Mouse (Mus musculus): ENCODE data around the gene Ccdc63. TPM values are rescaled to one million over a fixed set of nuclear protein-coding genes. Genes with fewer than 3 reads are reported as not detected.

Ccdc63 gene
- polyA plus RNA-seq, 1 experiment from 2014 or later: not detected

DNA sequence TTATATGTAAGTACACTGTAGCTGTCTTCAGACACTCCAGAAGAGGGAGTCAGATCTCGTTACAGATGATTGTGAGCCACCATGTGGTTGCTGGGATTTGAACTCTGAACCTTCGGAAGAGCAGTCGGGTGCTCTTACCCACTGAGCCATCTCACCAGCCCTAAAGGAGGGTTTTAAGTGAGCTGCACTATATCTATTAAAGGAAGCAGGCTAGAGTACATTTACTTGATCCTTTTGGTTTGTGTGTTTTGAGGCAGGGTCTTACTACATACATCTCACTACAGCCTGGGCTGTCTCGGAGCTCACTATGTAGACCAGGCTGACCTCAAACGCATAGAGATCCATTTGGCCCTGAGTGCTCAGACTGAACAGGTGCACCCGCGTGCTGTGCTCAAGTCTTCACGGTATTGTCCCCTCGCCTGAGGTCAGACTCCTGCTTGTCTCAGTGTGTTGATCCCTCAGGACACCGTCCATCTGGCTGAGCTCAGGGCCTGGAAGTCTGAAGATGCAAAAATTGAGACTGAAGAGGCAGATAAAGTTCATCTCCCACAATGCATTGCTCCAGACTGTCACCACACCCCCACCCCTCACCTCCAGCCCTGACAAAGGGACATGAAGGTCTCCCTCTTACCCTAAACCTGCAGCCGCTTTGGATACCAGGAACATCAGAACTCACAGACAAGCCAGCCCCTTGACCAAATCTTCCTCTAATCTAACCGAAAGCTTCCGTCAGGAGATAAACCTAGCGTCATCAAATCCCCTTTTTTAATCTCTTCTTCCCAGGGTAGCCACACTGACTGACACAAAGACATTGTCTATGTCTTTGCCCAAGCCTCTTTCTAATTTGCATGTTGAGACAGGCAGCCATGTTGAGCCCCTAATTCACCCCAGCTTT, 6.0 kb downstream of the Ccdc63 start:
- no peaks in the 10 kb centered on the region for H3K36me3 ChIP-seq (ENCODE audit: control insufficient read depth, insufficient read depth, low read length)
- DNase-seq (ENCODE audit: low spot score): no peak
- ATAC-seq (replicated peaks; ENCODE audit: low FRiP score): no peak
- H3K4me1 ChIP-seq (replicated peaks; ENCODE audit: control insufficient read depth, insufficient read depth, low read length): peaks cover 3% of the 10 kb centered on the region; the same call in 1 of the 2 replicates
- H3K9ac ChIP-seq (ENCODE audit: low read length): no peak overlapping the region
- H3K9me3 ChIP-seq (ENCODE audit: control insufficient read depth, low read length): no peaks in the 10 kb centered on the region
- H3K4me2 ChIP-seq (ENCODE audit: low read depth, low read length, severe bottlenecking): no peak overlapping the region
- H3K27ac ChIP-seq (ENCODE audit: low read depth, low read length): no peak overlapping the region
- no peaks in the 10 kb centered on the region for H3K27me3 ChIP-seq (ENCODE audit: control insufficient read depth, insufficient read depth, low read length)
- no peak overlapping the region for H3K4me3 ChIP-seq (ENCODE audit: low read depth, low read length)
- 87% methylated on average over 14 of the region's 14 CpGs for WGBS

DNA sequence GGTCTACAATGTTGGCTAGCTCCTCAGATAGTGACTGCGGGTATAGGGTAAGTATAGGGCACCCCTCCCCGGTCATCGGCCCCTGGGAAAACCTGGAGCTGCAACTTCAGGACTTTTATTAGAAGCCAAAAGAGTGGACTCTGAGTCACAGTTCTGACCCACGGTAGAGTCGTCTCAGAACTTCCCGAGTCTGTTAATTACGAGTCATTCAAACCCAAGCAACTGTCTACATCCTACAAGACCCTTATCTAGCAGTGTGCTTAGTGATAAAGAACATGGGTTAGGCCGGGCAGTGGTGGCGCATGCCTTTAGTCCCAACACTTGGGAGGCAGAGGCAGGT, 7.6 kb downstream of the Ccdc63 start:
- DNase-seq (ENCODE audit: low spot score) (no peak), ATAC-seq (replicated peaks; ENCODE audit: low FRiP score) (no peak)
- H3K4me1 ChIP-seq (replicated peaks; ENCODE audit: control insufficient read depth, insufficient read depth, low read length): peaks cover 3% of the 10 kb centered on the region; the same call in 1 of the 2 replicates
- H3K4me3 ChIP-seq (ENCODE audit: low read depth, low read length): no peak overlapping the region
- no peaks in the 10 kb centered on the region for H3K27me3 ChIP-seq (ENCODE audit: control insufficient read depth, insufficient read depth, low read length)
- H3K27ac ChIP-seq (ENCODE audit: low read depth, low read length): no peak overlapping the region
- no peak overlapping the region for H3K4me2 ChIP-seq (ENCODE audit: low read depth, low read length, severe bottlenecking)
- H3K9ac ChIP-seq (ENCODE audit: low read length): no peak overlapping the region
- no peaks in the 10 kb centered on the region for H3K36me3 ChIP-seq (ENCODE audit: control insufficient read depth, insufficient read depth, low read length)
- H3K9me3 ChIP-seq (ENCODE audit: control insufficient read depth, low read length): no peaks in the 10 kb centered on the region
- 92% methylated on average over 9 of the region's 9 CpGs for WGBS

GRCm38 (mm10) chr5:122132167-122133049, 8.2 kb downstream of the Ccdc63 start:
- DNase-seq (ENCODE audit: low spot score): no peak

GRCm38 (mm10) chr5:122131076-122132051, 9.3 kb downstream of the Ccdc63 start:
- Histone ChIP-seq H3K27me3 (ENCODE audit: control insufficient read depth, insufficient read depth, low read length) (no peaks in the 10 kb centered on the region), H3K27ac (ENCODE audit: low read depth, low read length) (no peak overlapping the region), H3K4me3 (ENCODE audit: low read depth, low read length) (peak overlapping the region; percentile 20), H3K4me2 (ENCODE audit: low read depth, low read length, severe bottlenecking) (peak overlapping the region; percentile 75), H3K4me1 (replicated peaks; ENCODE audit: control insufficient read depth, insufficient read depth, low read length) (peaks cover 3% of the 10 kb centered on the region; the same call in 1 of the 2 replicates), H3K36me3 (ENCODE audit: control insufficient read depth, insufficient read depth, low read length) (no peaks in the 10 kb centered on the region), H3K9ac (ENCODE audit: low read length) (0 out of 2 replicates have a peak overlapping the region, but pooled peaks have one; percentile 32), H3K9me3 (ENCODE audit: control insufficient read depth, low read length) (no peaks in the 10 kb centered on the region)
- ATAC-seq (replicated peaks; ENCODE audit: low FRiP score): peak; percentile 61; the same call in 1 of the 2 replicates
- WGBS: 9% methylated on average over 34 of the region's 34 CpGs
- DNase-seq (ENCODE audit: low spot score): peak; percentile 93

More at GRCm38 (mm10) chr5:122132167-122133049, 8.2 kb downstream of the Ccdc63 start:
- no peak for ATAC-seq (replicated peaks; ENCODE audit: low FRiP score)
- Histone ChIP-seq H3K9ac (ENCODE audit: low read length) (0 out of 2 replicates have a peak overlapping the region, but pooled peaks have one; percentile 32), H3K9me3 (ENCODE audit: control insufficient read depth, low read length) (no peaks in the 10 kb centered on the region), H3K4me2 (ENCODE audit: low read depth, low read length, severe bottlenecking) (peak overlapping the region; percentile 75), H3K27me3 (ENCODE audit: control insufficient read depth, insufficient read depth, low read length) (no peaks in the 10 kb centered on the region), H3K27ac (ENCODE audit: low read depth, low read length) (no peak overlapping the region), H3K4me1 (replicated peaks; ENCODE audit: control insufficient read depth, insufficient read depth, low read length) (peaks cover 3% of the 10 kb centered on the region; the same call in 1 of the 2 replicates), H3K36me3 (ENCODE audit: control insufficient read depth, insufficient read depth, low read length) (no peaks in the 10 kb centered on the region), H3K4me3 (ENCODE audit: low read depth, low read length) (peak overlapping the region; percentile 20)
- WGBS: 25% methylated on average over 26 of the region's 26 CpGs

GRCm38 (mm10) chr5:122130341-122130998, 10.2 kb downstream of the Ccdc63 start:
- no peak overlapping the region for H3K4me3 ChIP-seq (ENCODE audit: low read depth, low read length)
- H3K4me2 ChIP-seq (ENCODE audit: low read depth, low read length, severe bottlenecking): no peak overlapping the region
- no peaks in the 10 kb centered on the region for H3K27me3 ChIP-seq (ENCODE audit: control insufficient read depth, insufficient read depth, low read length)
- peaks cover 3% of the 10 kb centered on the region; the same call in 1 of the 2 replicates for H3K4me1 ChIP-seq (replicated peaks; ENCODE audit: control insufficient read depth, insufficient read depth, low read length)
- ATAC-seq (replicated peaks; ENCODE audit: low FRiP score): no peak
- 89% methylated on average over 11 of the region's 11 CpGs for WGBS
- H3K27ac ChIP-seq (ENCODE audit: low read depth, low read length): no peak overlapping the region
- no peak for DNase-seq (ENCODE audit: low spot score)
- no peaks in the 10 kb centered on the region for H3K9me3 ChIP-seq (ENCODE audit: control insufficient read depth, low read length)
- no peak overlapping the region for H3K9ac ChIP-seq (ENCODE audit: low read length)
- no peaks in the 10 kb centered on the region for H3K36me3 ChIP-seq (ENCODE audit: control insufficient read depth, insufficient read depth, low read length)

- no peak overlapping the region for H3K4me3 ChIP-seq (ENCODE audit: low read depth, low read length)
- H3K27me3 ChIP-seq (ENCODE audit: control insufficient read depth, insufficient read depth, low read length): no peaks in the 10 kb centered on the region
- no peak overlapping the region for H3K9ac ChIP-seq (ENCODE audit: low read length)
- ATAC-seq (replicated peaks; ENCODE audit: low FRiP score): no peak
- no peaks in the 10 kb centered on the region for H3K36me3 ChIP-seq (ENCODE audit: control insufficient read depth, insufficient read depth, low read length)
- no peaks in the 10 kb centered on the region for H3K9me3 ChIP-seq (ENCODE audit: control insufficient read depth, low read length)
- no peak overlapping the region for H3K27ac ChIP-seq (ENCODE audit: low read depth, low read length)
- DNase-seq (ENCODE audit: low spot score): peak; percentile 72
- 32% methylated on average over 16 of the region's 16 CpGs for WGBS
- H3K4me2 ChIP-seq (ENCODE audit: low read depth, low read length, severe bottlenecking): no peak overlapping the region
- peaks cover 3% of the 10 kb centered on the region; the same call in 1 of the 2 replicates for H3K4me1 ChIP-seq (replicated peaks; ENCODE audit: control insufficient read depth, insufficient read depth, low read length)
These were observed 11.5 kb downstream of the Ccdc63 start for GRCm38 (mm10) chr5:122129068-122129655.

DNA sequence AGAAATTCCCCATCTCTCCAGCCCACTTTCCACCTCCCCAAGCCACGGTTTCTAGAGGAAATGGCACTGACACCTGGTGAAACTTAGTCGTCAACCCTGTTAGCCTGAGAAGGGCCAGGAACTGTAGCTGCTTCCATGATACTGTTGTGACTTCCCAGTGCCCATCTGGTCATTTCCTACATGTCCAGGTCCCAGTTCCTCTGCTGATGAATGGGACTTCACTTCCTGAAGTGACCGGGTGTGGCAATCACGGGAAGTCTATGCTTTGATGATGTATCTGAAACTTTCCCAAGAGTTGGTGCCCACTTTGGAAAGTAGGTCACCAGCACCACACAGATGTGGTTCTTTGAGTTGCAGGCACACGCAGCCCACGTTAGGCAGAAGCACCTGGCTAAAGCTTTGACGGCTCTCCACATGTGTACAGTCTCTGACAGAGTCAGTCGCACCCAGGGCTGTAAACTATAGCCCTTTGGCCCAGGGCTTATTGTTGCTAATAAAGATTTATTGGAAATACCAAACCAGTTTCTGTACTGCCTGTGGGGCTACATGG, 15.3 kb downstream of the Ccdc63 start:
- DNase-seq (ENCODE audit: low spot score): no peak
- 82% methylated on average over 8 of the region's 8 CpGs for WGBS

More for the DNA sequence above, 15.3 kb downstream of the Ccdc63 start:
- no peak for ATAC-seq (replicated peaks; ENCODE audit: low FRiP score)
- no peak overlapping the region for H3K4me2 ChIP-seq (ENCODE audit: low read depth, low read length, severe bottlenecking)
- H3K9me3 ChIP-seq (ENCODE audit: control insufficient read depth, low read length): no peaks in the 10 kb centered on the region
- no peaks in the 10 kb centered on the region for H3K4me1 ChIP-seq (replicated peaks; ENCODE audit: control insufficient read depth, insufficient read depth, low read length)
- H3K36me3 ChIP-seq (ENCODE audit: control insufficient read depth, insufficient read depth, low read length): no peaks in the 10 kb centered on the region
- H3K27ac ChIP-seq (ENCODE audit: low read depth, low read length): no peak overlapping the region
- H3K9ac ChIP-seq (ENCODE audit: low read length): no peak overlapping the region
- no peak overlapping the region for H3K4me3 ChIP-seq (ENCODE audit: low read depth, low read length)
- no peaks in the 10 kb centered on the region for H3K27me3 ChIP-seq (ENCODE audit: control insufficient read depth, insufficient read depth, low read length)

Data from forebrain, embryonic 11.5 days (tissue).